Mouse (Mus musculus): ENCODE measurements around the gene Trat1.

- TF ChIP-seq CTCF (IDR thresholded peaks at IDR 0.05; ENCODE audit: extremely low read depth, insufficient read length, insufficient replicate concordance, low read depth, low read length): no peak
- no peak for TF ChIP-seq POLR2A (IDR thresholded peaks at IDR 0.05; ENCODE audit: low read depth, low read length)
These were observed 5.4 kb upstream of the Trat1 start for GRCm38 (mm10) chr16:48777254-48777653.
